Mouse (Mus musculus) midbrain, postnatal 0 days (tissue): ENCODE measurements at regions not wholly inside any gene's neighbourhood (a gene's known extent, or its start where the extent isn't known, plus 50 kb on each side); places are given as distances from the start of the nearest gene placed in this dataset.

ENCODE experiments used
- ATAC-seq: fragments of 200-750 bp; cut with Nextera tagmentation; 2 replicates; pipeline ENCODE4 v1.8.0; 2017; ENCODE audit warnings: moderate number of reproducible peaks, mild to moderate bottlenecking, moderate TSS enrichment, moderate library complexity; ENCODE audit not compliant: low FRiP score
- DNase-seq: peaks from one replicate; pipeline ENCODE4 v3.0.0-alpha.2; 2015; ENCODE audit warnings: low spot score
- H3K27ac ChIP-seq: fragments of 300-500 bp; sonication (generic); 2 replicates; pipeline ENCODE4 v1.5.1; 2014; ENCODE audit warnings: low read depth, mild to moderate bottlenecking, low read length, mixed read lengths
- H3K27me3 ChIP-seq: fragments of 300-500 bp; sonication (generic); 2 replicates; pipeline ENCODE4 v1.6.1; 2014; ENCODE audit warnings: low read length, control low read depth, mixed read lengths; ENCODE audit not compliant: insufficient read depth
- H3K36me3 ChIP-seq: fragments of 300-500 bp; sonication (generic); 2 replicates; pipeline ENCODE4 v1.6.1; 2014; ENCODE audit warnings: low read length, control low read depth, mixed read lengths; ENCODE audit not compliant: insufficient read depth
- H3K4me1 ChIP-seq: fragments of 300-500 bp; sonication (generic); 2 replicates; pipeline ENCODE4 v1.6.1; 2014; ENCODE audit warnings: mild to moderate bottlenecking, control low read depth, antibody characterized with exemption, low read length, mixed read lengths; ENCODE audit not compliant: insufficient read depth
- H3K4me2 ChIP-seq: fragments of 300-500 bp; sonication (generic); 2 replicates; pipeline ENCODE4 v1.6.1; 2014; ENCODE audit warnings: low read depth, mild to moderate bottlenecking, low read length, mixed read lengths; ENCODE audit not compliant: poor library complexity, severe bottlenecking
- H3K4me3 ChIP-seq: fragments of 300-500 bp; sonication (generic); 2 replicates; pipeline ENCODE4 v1.5.1; 2014; ENCODE audit warnings: low read depth, mild to moderate bottlenecking, low read length, moderate library complexity
- H3K9ac ChIP-seq: fragments of 300-500 bp; sonication (generic); replicated peaks from 2 replicates; pipeline ENCODE4 v1.6.1; 2014; ENCODE audit warnings: mild to moderate bottlenecking, low read length, moderate library complexity, mixed read lengths; ENCODE audit not compliant: poor library complexity, severe bottlenecking
- H3K9me3 ChIP-seq: fragments of 300-500 bp; sonication (generic); 2 replicates; pipeline ENCODE4 v1.6.1; 2016; ENCODE audit warnings: low read length, control low read depth
- CTCF ChIP-seq: IDR thresholded peaks from 2 replicates; pipeline ENCODE4 v1.5.1; 2016; ENCODE audit warnings: antibody characterized with exemption, mild to moderate bottlenecking
- WGBS: fragments of 180-500 bp; shearing (Covaris S2); extraction: QIAGEN DNeasy Blood & Tissue Kit; methylation state at CpG from one replicate; pipeline ENCODE4 v1.1.7; 2014; 5-methylcytosine and 5-hydroxymethylcytosine counted together

GRCm38 (mm10) chr3:57910020-57910419 lies 62.1 kb upstream of the Pfn2 start:
- no peak for DNase-seq
- Histone ChIP-seq H3K9ac (no peak overlapping the region), H3K4me2 (no peak overlapping the region), H3K4me1 (no peaks in the 10 kb centered on the region), H3K27ac (no peak overlapping the region), H3K36me3 (no peaks in the 10 kb centered on the region), H3K9me3 (no peaks in the 10 kb centered on the region), H3K4me3 (no peak overlapping the region), H3K27me3 (no peaks in the 10 kb centered on the region)
- no peak for TF ChIP-seq CTCF
- ATAC-seq: no peak

GRCm38 (mm10) chr3:57911831-57912596 lies 64.1 kb upstream of the Pfn2 start:
- H3K4me1 ChIP-seq: no peaks in the 10 kb centered on the region
- no peak for TF ChIP-seq CTCF
- H3K4me2 ChIP-seq: 0 out of 2 replicates have a peak overlapping the region, but pooled peaks have one; percentile 4
- ATAC-seq (peak; percentile 76), DNase-seq (peak; percentile 75)
- H3K36me3 ChIP-seq: no peaks in the 10 kb centered on the region
- no peaks in the 10 kb centered on the region for H3K27me3 ChIP-seq
- WGBS: 25% methylated on average over 16 of the region's 16 CpGs
- H3K27ac ChIP-seq: no peak overlapping the region
- no peaks in the 10 kb centered on the region for H3K9me3 ChIP-seq
- no peak overlapping the region for H3K4me3 ChIP-seq
- H3K9ac ChIP-seq: no peak overlapping the region

GRCm38 (mm10) chr3:57912650-57913343 lies 64.9 kb upstream of the Pfn2 start:
- Histone ChIP-seq H3K4me2 (no peak overlapping the region), H3K36me3 (no peaks in the 10 kb centered on the region), H3K9ac (no peak overlapping the region), H3K27ac (no peak overlapping the region), H3K4me3 (no peak overlapping the region), H3K9me3 (no peaks in the 10 kb centered on the region), H3K27me3 (no peaks in the 10 kb centered on the region), H3K4me1 (no peaks in the 10 kb centered on the region)
- 61% methylated on average over 7 of the region's 7 CpGs for WGBS
- TF ChIP-seq CTCF: peak; percentile 53
- ATAC-seq (no peak), DNase-seq (peak; percentile 32)

- H3K4me2 ChIP-seq: no peak overlapping the region
- H3K36me3 ChIP-seq: no peaks in the 10 kb centered on the region
- no peak overlapping the region for H3K27ac ChIP-seq
- H3K27me3 ChIP-seq: no peaks in the 10 kb centered on the region
- no peak overlapping the region for H3K4me3 ChIP-seq
- no peaks in the 10 kb centered on the region for H3K4me1 ChIP-seq
- no peak overlapping the region for H3K9ac ChIP-seq
- H3K9me3 ChIP-seq: no peaks in the 10 kb centered on the region
- ATAC-seq (no peak), DNase-seq (no peak)
- 84% methylated on average over 3 of the region's 3 CpGs for WGBS
- no peak for TF ChIP-seq CTCF
Measured at GRCm38 (mm10) chr3:57914687-57915086, 66.8 kb upstream of the Pfn2 start.

- WGBS: 52% methylated on average over 2 of the region's 2 CpGs
- DNase-seq (no peak), ATAC-seq (no peak)
- Histone ChIP-seq H3K4me3 (no peak overlapping the region), H3K9ac (no peak overlapping the region), H3K4me2 (no peak overlapping the region), H3K36me3 (no peaks in the 10 kb centered on the region), H3K27me3 (no peaks in the 10 kb centered on the region), H3K9me3 (no peaks in the 10 kb centered on the region), H3K4me1 (no peaks in the 10 kb centered on the region), H3K27ac (no peak overlapping the region)
- TF ChIP-seq CTCF: no peak
Measured at GRCm38 (mm10) chr3:57918913-57919312, 71.0 kb upstream of the Pfn2 start.

GRCm38 (mm10) chr3:57919390-57920089 lies 71.7 kb upstream of the Pfn2 start:
- Histone ChIP-seq H3K4me1 (no peaks in the 10 kb centered on the region), H3K4me3 (no peak overlapping the region), H3K27ac (no peak overlapping the region), H3K4me2 (no peak overlapping the region), H3K9me3 (no peaks in the 10 kb centered on the region), H3K36me3 (no peaks in the 10 kb centered on the region), H3K9ac (no peak overlapping the region), H3K27me3 (no peaks in the 10 kb centered on the region)
- 60% methylated on average over 5 of the region's 5 CpGs for WGBS
- DNase-seq (peak; percentile 21), ATAC-seq (no peak)
- no peak for TF ChIP-seq CTCF
